Mouse (Mus musculus) ES-E14 (cell line): ENCODE measurements around the gene Atrn.

Experiments used
- CHD2 ChIP-seq: IDR thresholded peaks from 2 replicates; pipeline ENCODE4 v1.6.1; 2014; ENCODE audit warnings: mild to moderate bottlenecking, low read depth, low read length, inconsistent platforms
- HCFC1 ChIP-seq: IDR thresholded peaks from 2 replicates; pipeline ENCODE4 v1.6.1; 2012; ENCODE audit warnings: low read length, inconsistent platforms, borderline replicate concordance; ENCODE audit not compliant: insufficient read depth
- ZC3H11A ChIP-seq: IDR thresholded peaks from 2 replicates; pipeline ENCODE4 v1.6.1; 2012; ENCODE audit warnings: low read depth, mild to moderate bottlenecking, inconsistent platforms, low read length, borderline replicate concordance

DNA sequence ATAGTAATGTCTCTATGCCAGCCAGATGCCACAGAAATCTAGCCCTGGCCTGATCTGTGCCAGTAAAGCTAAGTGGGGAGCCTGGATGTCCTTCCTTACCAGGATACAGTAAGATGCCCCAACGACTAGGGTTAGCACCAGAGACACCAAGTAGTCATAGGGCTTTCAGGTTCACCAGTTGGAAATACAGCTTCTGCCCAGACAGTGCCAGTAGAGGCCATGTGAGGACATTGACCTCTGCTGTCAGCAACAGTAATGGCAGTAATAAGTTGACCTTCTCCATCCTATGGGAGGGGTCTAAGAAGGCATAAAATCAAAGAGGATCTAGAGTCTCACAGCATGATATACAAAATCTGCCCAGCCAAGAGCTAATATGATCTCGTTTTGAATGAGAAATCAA, 43.5 kb downstream of the Atrn start:
- no peak for TF ChIP-seq ZC3H11A
- no peak for TF ChIP-seq CHD2
- no peak for TF ChIP-seq HCFC1
